Mouse (Mus musculus): ENCODE data around the gene Rplp0. TPM values are rescaled to one million over a fixed set of nuclear protein-coding genes. Genes with fewer than 3 reads are reported as not detected.

Rplp0 gene
- 528 TPM for polyA plus RNA-seq (2015; fragmentation: Illumina TruSeq; extraction: RNeasy Lipid Tissue Mini Kit (QIAGEN cat#74804); ENCODE audit: insufficient read depth, low read depth, low replicate concordance)

GRCm38 (mm10) chr5:115559237-115560101, at the start of gene Rplp0:
TSS of gene Rplp0 (plus strand) at chr5:115559467.

GRCm38 (mm10) chr5:115564737-115565393, 5.6 kb downstream of the Rplp0 start, which contains the start of gene Gcn1l1:
TSS of gene Gcn1l1 (plus strand) at chr5:115565254.

Other genes with a start within 250 kb of the Rplp0 start
- 14.8 TPM for gene Srsf9, start 232.3 kb upstream of the Rplp0 start, polyA plus RNA-seq (2015; fragmentation: Illumina TruSeq; extraction: RNeasy Lipid Tissue Mini Kit (QIAGEN cat#74804); ENCODE audit: insufficient read depth, low read depth, low replicate concordance)
- 5.2 TPM for gene Gatc, start 218.3 kb upstream of the Rplp0 start, polyA plus RNA-seq (2015; fragmentation: Illumina TruSeq; extraction: RNeasy Lipid Tissue Mini Kit (QIAGEN cat#74804); ENCODE audit: insufficient read depth, low read depth, low replicate concordance)
- 12.4 TPM for gene Triap1, start 218.2 kb upstream of the Rplp0 start, polyA plus RNA-seq (2015; fragmentation: Illumina TruSeq; extraction: RNeasy Lipid Tissue Mini Kit (QIAGEN cat#74804); ENCODE audit: insufficient read depth, low read depth, low replicate concordance)
- gene Cox6a1, start 210.5 kb upstream of the Rplp0 start, polyA plus RNA-seq (2015; fragmentation: Illumina TruSeq; extraction: RNeasy Lipid Tissue Mini Kit (QIAGEN cat#74804); ENCODE audit: insufficient read depth, low read depth, low replicate concordance) = 144 TPM
- 0.44 TPM for gene Msi1, start 129.9 kb upstream of the Rplp0 start, polyA plus RNA-seq (2015; fragmentation: Illumina TruSeq; extraction: RNeasy Lipid Tissue Mini Kit (QIAGEN cat#74804); ENCODE audit: insufficient read depth, low read depth, low replicate concordance)
- 2,205 TPM for gene Pla2g1b, start 93.2 kb upstream of the Rplp0 start, polyA plus RNA-seq (2015; fragmentation: Illumina TruSeq; extraction: RNeasy Lipid Tissue Mini Kit (QIAGEN cat#74804); ENCODE audit: insufficient read depth, low read depth, low replicate concordance)
- gene Sirt4, start 74.7 kb upstream of the Rplp0 start, polyA plus RNA-seq (2015; fragmentation: Illumina TruSeq; extraction: RNeasy Lipid Tissue Mini Kit (QIAGEN cat#74804); ENCODE audit: insufficient read depth, low read depth, low replicate concordance) = 10.7 TPM
- 16.8 TPM for gene Pxn, start 52.8 kb upstream of the Rplp0 start, polyA plus RNA-seq (2015; fragmentation: Illumina TruSeq; extraction: RNeasy Lipid Tissue Mini Kit (QIAGEN cat#74804); ENCODE audit: insufficient read depth, low read depth, low replicate concordance)
- 15.5 TPM for gene Gcn1l1, start 5.8 kb downstream of the Rplp0 start, polyA plus RNA-seq (2015; fragmentation: Illumina TruSeq; extraction: RNeasy Lipid Tissue Mini Kit (QIAGEN cat#74804); ENCODE audit: insufficient read depth, low read depth, low replicate concordance)
- gene Rab35, start 72.4 kb downstream of the Rplp0 start, polyA plus RNA-seq (2015; fragmentation: Illumina TruSeq; extraction: RNeasy Lipid Tissue Mini Kit (QIAGEN cat#74804); ENCODE audit: insufficient read depth, low read depth, low replicate concordance) = 7.5 TPM
- 5.2 TPM for gene Bicdl1, start 172.2 kb downstream of the Rplp0 start, polyA plus RNA-seq (2015; fragmentation: Illumina TruSeq; extraction: RNeasy Lipid Tissue Mini Kit (QIAGEN cat#74804); ENCODE audit: insufficient read depth, low read depth, low replicate concordance)